Mouse (Mus musculus) monocyte, adult 5-6 weeks (primary cell): ENCODE results near the gene Napepld. TPM values are rescaled to one million over a fixed set of nuclear protein-coding genes. Genes with fewer than 3 reads are reported as not detected.

Source experiments
- ATAC-seq: fragments of 153-309, 156-312 bp; replicated peaks from 2 replicates; pipeline ENCODE4 v1.8.0; 2017; ENCODE audit warnings: mild to moderate bottlenecking; ENCODE audit not compliant: low TSS enrichment, insufficient number of reproducible peaks, severe bottlenecking, poor library complexity, low FRiP score
- total RNA-seq: library from RNA; stranded (forward); fragments of 200-1000, 200-491, 200-594 nt; gene quantifications from 3 replicates; pipeline ENCODE4 v1.2.3, GENCODE M21; 2017

Gene Napepld
- total RNA-seq = 0.21 to 0.95 TPM (median 0.87 TPM) in 3 replicates

DNA sequence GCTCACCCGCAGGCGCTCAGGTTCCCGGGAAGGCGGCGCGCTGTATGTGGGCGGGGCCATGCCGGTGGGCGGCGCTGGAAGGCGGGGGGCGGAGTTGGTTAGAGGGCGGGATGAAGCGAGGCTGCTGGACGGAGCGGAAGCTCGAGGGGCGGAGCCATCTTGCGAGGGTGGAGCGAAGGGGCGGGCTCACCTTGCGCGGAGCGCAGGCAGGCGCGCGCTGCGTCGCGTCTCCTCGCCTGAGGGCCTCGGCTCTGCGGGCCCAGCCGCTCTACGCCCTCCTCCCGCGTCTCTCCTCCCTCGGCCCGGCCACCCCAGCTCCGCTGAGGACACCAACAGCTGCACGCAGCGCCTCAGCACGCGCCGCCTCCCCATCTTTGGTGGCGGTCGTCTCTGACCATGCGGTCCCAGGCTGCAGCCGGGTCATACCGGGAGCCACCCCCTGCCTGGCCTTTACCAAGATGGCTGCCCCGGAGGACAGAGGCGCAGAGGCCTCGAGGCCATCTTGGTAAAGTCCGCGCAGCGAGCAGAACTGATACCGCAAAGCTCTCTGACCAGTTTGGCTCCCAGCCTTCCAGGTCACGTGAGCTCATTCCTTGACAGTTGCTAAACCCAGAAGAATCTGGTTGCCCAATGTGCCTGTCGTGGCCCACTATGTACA is at the start of gene Napepld:
Gene Napepld (minus strand): TSS at position 46 of the 658 bp plus-strand sequence.
- ATAC-seq = peak; percentile 96

DNA sequence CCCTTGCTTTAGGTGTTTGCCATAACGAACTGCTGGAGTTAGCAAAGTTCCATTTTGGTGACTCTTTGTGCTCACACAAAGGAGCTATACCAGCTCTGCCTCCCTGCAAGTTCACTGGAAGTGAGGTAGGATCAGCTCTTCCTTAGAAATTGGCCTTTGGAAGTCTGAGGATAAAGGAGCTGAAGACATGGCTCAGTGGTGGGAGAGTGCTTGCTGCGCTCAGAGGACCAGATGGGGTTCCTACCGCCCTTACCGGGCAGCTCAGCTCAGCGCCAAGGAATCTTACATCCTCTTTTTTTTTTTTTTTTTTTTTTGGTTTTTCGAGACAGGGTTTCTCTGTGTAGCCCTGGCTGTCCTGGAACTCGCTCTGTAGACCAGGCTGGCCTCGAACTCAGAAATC is 44.8 kb upstream of the Napepld start:
- ATAC-seq = no peak

DNA sequence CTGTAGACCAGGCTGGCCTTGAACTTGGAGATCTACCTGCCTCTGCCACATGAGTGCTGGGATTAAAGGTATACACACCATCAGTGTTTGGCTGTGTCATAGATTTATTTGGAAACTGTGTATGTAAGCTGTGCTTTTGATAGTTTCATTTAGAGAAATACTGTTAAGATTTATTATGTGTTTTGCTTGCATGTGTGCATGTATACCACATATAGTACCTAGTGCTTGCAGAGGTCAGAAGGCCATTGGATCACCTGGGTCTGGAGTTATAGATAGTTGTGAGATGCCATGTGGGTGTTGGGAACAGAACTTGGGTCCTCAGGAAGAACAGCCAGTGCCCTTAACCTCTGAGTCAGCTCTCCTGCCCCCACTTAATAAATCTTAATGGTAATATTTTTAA is 43.5 kb upstream of the Napepld start:
- ATAC-seq = no peak

DNA sequence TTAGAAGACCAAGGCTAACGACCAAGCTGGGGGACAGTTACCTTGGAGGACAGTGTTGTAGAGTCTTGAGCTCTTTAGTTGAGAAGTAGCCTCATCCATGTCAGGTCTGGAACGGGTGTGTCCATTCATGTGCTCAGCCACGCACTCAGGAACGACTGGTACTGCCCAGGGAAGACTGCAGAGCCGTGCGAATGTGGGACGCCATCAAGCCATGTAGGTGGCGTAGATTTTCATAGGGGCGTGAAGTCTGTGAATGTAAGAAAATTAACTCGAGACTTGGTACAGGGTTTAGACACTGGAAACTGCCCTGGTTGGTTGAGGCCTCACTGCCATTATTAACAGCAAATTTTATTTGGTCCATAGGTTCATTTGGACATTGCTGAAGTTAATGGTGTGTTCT is 42.4 kb upstream of the Napepld start:
- no peak for ATAC-seq

DNA sequence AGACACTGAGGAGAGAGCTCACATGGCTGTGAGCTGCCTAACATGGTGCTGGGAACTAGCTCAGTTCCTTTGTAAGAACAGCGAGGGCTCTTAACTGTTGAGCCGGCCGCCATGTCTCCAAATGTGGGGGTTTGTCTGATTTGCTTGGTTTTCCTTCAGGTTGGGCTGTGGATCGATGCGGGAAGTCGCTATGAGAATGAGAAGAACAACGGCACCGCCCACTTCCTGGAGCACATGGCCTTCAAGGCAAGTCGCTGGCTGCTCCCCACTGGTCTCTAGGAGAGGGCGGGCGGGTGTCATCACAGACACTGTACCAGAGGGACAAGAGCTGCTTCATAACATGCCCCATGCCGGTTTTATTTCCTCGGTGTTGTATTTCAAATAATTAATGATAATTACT is 38.7 kb upstream of the Napepld start:
- no peak for ATAC-seq

DNA sequence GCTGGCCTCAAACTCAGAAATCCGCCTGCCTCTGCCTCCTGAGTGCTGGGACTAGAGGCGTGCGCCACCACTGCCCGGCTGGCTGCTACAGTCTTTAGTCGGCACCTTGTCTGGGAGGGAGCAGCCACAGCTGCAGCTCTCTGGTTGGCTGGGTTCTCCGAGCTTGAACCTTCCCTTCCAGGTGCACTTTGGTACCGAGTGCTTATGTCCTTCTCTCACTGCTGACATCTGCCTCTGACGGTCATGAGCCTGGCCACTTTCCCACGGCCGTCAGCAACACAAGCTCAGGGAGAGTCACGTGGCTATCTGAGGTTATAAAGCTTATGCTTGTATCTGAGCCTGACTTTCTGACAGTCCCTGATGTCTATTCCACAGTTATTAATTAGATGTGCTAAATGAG is 37.9 kb upstream of the Napepld start:
- no peak for ATAC-seq

DNA sequence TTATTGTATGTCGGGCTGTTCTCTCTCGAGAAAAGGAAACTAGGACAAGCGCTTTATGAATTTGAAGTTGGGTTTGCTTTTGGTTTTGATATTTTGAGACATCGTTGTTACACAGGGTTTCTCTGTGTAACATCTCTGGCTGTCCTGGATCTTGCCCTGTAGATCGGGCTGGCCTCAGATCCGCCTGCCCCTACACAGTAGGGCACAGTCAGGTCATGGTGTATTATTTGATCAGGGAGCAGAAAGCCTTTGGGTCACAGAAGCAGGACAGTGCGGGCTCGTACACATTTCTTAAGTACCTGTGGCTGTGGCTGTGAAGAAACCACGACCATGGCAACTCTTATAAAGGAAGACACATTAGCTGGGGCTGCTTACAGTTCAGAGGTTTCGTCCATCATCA is 36.4 kb upstream of the Napepld start:
- ATAC-seq = no peak

DNA sequence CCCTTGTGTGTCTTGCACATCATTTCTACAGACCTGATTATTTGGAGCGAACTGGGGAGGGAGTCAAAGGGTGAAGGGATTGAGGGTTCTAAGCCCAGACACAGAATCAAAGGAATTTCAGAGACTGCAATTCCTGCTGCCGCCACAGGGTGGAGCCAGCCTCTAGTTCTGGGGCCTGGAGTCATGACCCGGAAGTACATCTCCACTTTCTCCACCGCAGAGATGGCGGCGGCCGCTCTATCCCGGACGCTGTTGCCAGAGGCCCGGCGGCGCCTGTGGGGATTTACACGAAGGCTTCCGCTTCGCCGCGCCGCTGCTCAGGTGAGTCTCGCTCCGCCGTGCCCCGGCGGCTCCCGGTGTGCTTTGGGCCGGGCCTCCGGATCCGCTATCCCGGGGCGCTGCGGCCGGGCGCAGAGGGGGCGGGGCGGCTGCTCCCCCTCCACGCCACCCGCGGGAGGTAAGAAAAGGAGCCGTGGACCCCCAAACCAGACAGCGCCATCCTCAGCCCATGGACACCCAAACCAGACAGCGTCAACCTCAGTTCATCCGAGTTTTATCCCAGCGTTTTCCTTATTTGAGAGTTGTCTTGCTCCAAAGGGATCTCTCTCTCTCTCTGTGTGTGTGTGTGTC is 35.9 kb upstream of the Napepld start, which contains the start of gene Pmpcb:
Gene Pmpcb (plus strand): TSS at position 186 of the 630 bp plus-strand sequence.
- ATAC-seq = peak; percentile 93

DNA sequence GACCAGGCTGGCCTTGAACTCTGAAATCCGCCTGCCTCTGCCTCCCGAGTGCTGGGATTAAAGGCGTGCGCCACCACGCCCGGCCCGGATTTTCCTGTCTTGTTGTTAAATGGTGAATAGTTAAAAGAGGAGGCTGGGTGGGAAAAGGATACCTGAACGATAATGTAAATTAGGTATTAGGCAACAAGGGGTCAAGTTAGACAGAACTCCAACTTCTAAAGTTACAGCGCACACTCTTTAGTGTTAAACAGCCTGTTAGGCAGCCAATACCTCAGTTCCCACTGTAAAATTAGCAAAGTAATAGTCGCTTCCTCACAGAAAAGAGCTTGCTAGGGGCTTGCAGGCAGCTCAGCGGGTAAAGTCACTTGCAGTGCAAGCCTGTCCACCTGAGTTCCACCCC is 34.9 kb upstream of the Napepld start:
- ATAC-seq = no peak

DNA sequence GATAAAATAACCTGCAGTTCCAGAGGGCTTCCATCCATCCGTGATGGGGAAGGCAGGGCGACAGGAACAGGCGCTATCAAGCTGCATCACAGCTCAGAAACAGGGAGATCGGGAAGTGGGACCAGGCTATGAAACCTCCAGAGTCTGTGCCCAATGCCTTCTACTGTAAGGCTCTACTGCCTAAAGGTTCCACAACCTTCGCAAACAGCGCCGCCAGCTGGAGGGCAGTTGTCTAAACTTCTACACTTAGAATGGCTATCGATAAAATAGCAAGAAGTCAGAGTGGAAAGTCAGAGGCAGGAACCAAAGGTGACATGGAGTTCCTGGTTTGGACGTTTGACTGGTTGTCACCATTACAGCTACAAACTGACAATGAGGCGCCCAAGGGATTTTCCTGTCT is 34.4 kb upstream of the Napepld start:
- peak; percentile 28; the same call in 1 of the 2 replicates for ATAC-seq

DNA sequence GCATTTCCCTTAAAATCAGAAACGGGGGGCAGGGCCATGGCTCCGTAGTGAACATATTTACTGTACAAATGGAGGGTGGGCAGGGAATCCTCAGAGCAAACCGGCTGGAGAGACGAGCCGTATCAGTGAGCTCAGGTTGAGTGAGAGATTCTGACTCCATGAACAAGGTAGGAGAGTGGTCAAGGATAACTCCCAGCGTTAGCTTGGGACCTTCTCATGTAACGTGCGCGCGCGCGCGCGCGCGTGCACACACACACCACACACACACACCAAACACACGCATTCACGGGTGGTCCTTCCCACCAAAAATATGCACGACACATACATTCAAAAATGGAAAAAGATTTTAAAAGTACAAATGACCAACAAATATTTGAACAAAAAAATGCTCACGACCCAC is 33.9 kb upstream of the Napepld start:
- ATAC-seq = no peak

DNA sequence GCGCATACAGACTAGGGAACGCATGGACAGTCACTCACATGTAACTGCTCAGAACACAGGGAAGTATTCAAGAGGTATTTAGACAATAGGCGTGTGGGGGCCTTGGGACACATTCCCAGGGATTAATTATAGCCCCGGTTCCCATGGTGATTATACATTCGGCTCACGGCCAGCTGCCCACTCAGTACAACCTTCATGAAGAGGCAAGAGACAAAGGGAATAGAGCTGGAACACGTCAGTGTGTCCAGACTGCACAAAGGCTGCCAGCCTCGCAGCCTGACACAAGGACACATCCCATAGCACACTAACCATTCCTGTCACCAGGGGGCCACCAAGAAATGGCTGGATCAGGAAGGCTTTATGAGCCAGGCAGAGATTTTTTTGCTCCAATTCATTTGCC is 31.7 kb upstream of the Napepld start:
- no peak for ATAC-seq

DNA sequence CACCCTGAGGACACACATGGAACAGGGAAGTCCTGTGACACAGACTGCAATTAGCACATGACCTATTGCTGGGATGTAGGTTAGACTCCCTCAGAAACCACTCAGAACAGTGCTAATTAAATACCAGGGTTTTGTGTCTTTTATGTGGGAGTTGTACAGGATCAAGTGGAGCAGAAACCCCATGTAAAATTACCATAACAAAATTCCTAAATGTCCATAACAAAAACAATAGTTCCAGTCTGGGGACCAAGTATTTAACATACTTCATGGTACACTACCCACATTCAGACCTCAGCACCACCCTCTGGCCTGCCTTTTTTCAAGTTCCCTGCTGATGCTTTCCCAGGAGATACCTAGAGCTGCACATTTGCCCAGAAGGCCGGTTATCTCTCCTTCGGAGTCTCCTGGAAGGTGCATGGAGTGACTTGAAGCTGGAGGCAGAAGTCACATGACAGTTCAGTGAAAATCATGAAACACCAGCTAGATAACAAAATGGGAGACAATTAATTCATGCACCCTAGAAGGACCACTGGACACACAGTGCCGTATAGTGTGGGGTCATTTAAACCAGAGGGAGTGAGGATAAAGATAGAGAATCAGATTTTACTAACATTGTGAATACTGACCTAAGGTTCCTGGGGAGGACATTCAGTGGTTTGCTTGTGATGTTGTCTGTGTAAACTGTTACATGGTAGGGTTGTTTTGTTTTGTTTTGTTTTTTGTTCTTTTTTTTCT is 31.1 kb upstream of the Napepld start:
- ATAC-seq = no peak

DNA sequence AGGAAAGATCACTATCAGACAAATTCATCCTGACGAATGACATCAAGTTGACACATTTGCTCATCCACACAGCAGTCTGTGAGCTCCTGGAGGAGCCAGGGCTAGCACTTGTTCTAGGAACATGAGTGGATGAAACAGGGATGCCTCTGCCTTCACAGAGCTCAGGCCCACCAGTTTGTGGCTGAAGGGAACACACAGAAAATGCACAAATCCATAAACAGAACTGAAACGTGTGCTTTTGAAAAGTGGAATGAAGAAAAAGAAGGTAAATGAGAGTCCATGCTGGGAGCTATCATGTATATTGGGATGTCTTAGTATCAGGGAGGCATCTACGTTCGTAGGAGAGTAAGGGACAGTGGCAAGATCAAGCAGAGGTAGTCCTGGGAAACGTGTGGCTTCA is 27.9 kb upstream of the Napepld start:
- no peak for ATAC-seq

DNA sequence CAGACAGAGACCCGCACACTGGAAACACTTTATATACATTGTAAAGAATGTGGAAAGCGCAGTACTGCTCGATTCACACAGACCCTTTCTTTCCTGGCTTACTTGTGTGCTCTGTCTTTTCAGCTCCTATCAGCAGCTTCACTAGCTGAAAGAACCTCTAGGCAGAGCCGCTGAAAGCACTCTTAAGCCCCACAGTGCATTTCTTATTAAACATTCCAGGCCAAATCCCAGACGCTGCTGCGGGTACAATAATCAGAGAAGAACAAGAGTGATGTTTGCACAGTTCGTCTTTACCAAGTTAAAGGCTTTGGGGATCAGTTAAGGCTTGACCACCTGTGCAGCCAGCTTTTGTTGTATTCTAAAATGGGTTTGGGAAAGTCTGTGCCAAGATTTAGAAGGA is 23.7 kb upstream of the Napepld start:
- no peak for ATAC-seq

DNA sequence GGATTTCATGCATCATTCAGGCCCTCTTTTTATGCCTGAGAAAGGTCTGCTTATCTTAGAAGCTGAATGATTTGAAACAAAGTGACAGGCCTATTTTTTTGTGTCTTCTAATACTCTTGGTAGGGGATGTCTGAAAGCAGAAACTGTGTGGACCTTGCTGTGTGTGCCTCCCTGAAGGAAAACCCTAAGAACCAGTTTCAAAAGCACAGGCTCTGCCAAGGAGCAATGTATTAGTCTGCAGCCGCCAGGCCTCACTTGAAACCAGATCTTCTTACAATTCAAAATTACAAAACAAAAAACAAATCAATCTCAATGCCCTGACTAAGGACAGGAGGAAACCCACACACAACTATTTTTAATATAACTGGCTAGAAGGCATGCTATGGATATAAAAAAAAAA is 23.2 kb upstream of the Napepld start:
- ATAC-seq = no peak

DNA sequence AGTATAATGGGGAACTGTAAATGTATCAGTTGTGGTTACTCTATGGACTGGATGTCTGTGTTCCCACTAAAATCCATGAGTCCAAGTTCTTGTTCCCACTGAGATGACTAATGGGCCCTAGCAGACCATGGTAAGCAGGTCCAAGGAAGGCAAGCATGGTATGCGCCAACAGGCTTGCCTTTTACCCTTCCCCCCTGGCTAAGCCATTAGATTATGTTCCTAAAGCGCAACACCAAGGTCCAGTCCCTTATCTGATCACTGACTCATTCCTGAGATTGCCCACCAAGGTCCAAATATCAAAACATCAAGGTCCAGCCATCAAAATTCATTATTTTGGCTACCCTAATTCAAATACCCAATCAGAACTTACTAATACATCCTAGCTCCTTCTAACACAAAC is 18.0 kb upstream of the Napepld start:
- ATAC-seq = no peak

DNA sequence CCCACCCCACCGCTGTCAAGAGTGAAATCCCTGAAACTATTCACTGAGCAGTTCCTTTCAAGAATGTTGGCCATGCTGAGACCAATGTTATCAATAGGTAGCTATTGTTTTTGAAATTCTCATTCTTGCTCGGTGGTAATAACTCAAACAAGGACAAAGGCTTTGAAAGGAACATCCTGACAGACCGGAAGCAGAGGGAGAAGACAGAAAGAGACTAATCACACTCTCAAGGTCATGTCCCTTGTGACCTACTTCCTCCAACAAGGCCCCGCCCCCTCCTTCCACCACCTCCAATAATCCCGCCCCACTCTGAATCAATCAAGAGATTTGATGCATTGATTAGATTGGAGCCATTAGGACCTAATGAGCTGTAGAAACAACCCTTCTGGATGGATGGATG is 17.4 kb upstream of the Napepld start:
- no peak for ATAC-seq

DNA sequence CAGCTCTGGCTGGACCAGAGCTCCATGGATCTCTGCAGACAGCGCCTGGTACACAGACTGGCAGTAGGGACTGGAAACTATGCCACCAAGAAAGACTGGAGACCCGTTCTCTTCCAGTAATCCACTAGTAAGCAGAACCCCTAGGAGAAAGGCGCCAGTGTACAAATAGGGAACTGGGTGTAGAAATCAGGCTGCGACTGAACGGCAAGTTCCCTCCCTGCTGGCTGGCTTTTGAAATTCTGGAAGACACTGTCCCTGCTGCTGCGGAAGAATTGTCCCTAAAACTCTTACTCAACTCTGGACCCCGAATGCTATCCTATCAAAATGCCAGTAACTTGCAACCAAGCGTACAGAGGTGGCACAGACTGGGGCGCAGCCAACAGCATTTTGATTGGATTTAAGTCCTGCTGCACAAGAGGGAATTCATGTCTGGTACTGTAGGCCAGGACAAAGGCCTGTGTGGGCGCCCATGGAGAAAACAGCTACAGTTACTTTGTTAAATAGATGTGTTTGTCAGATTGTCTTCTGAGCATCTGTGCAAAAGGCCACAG is 16.0 kb upstream of the Napepld start:
- no peak for ATAC-seq

DNA sequence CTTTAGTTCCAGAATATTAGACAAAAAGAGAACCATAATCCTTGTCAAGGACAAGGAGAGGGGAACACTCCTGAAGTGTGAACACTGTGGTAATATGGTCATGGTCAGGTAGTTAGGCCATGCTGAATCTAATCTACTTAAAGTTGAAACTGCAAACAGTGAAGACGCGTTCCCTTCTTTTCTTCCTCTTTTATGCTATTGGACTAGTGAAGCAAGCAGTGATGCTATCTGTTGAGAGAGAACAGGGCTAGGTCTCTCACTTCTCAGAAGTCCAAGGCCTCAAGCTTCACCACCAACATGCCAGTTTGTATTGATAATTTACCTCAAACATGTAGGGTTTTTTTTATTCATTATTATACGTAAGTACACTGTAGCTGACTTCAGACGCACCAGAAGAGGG is 13.3 kb upstream of the Napepld start:
- ATAC-seq = no peak
